Mouse (Mus musculus) midbrain, embryonic 13.5 days (tissue): Measurements from ENCODE around the gene P4hb. TPM values are rescaled to one million over a fixed set of nuclear protein-coding genes. Genes with fewer than 3 reads are reported as not detected.
A peak's percentile ranks its signal among the peaks of the same experiment; 100 is the strongest.
"Not testable (repeated sequence)": the region's sequence is repeated elsewhere in the genome, so short reads cannot be mapped to it uniquely, and the experiment has no call there.

Experiments
- ATAC-seq: fragments of 200-750 bp; cut with Nextera tagmentation; 2 replicates; pipeline ENCODE4 v1.8.0; 2017; ENCODE audit warnings: mild to moderate bottlenecking, moderate TSS enrichment, moderate library complexity
- H3K27ac ChIP-seq: fragments of 300-500 bp; sonication (generic); 2 replicates; pipeline ENCODE4 v1.5.1; 2015; ENCODE audit warnings: inconsistent platforms, mild to moderate bottlenecking, moderate library complexity
- H3K27me3 ChIP-seq: fragments of 300-500 bp; sonication (generic); 2 replicates; pipeline ENCODE4 v1.6.1; 2015; ENCODE audit warnings: mild to moderate bottlenecking, inconsistent platforms
- H3K36me3 ChIP-seq: fragments of 300-500 bp; sonication (generic); 2 replicates; pipeline ENCODE4 v1.6.1; 2015; ENCODE audit warnings: mild to moderate bottlenecking, inconsistent platforms
- H3K4me1 ChIP-seq: fragments of 300-500 bp; sonication (generic); replicated peaks from 2 replicates; pipeline ENCODE4 v1.6.1; 2015; ENCODE audit warnings: inconsistent platforms
- H3K4me2 ChIP-seq: fragments of 300-500 bp; sonication (generic); replicated peaks from 2 replicates; pipeline ENCODE4 v1.6.1; 2015; ENCODE audit warnings: moderate library complexity, mild to moderate bottlenecking, inconsistent platforms
- H3K4me3 ChIP-seq: fragments of 300-500 bp; sonication (generic); replicated peaks from 2 replicates; pipeline ENCODE4 v1.5.1; 2015; ENCODE audit warnings: mild to moderate bottlenecking, inconsistent platforms
- H3K9ac ChIP-seq: fragments of 300-500 bp; sonication (generic); replicated peaks from 2 replicates; pipeline ENCODE4 v1.6.1; 2015; ENCODE audit warnings: mild to moderate bottlenecking, inconsistent platforms
- H3K9me3 ChIP-seq: fragments of 300-500 bp; sonication (generic); 2 replicates; pipeline ENCODE4 v1.6.1; 2016; ENCODE audit warnings: mild to moderate bottlenecking, inconsistent platforms
- WGBS: fragments of 180-500 bp; shearing (Covaris S2); methylation state at CpG from one replicate; pipeline ENCODE4 v1.1.7; 2015; 5-methylcytosine and 5-hydroxymethylcytosine counted together
- polyA plus RNA-seq: library from polyadenylated mRNA; unstranded; fragments of >200 nt; fragmentation: Nextera tagmentation; extraction: Ambion mirVana; gene quantifications from 2 replicates; pipeline ENCODE4 v1.2.1, GENCODE M21; 2015

P4hb gene
- polyA plus RNA-seq, 1 experiment from 2014 or later: 297 TPM

GRCm38 (mm10) chr11:120597240-120598235 lies 24.5 kb upstream of the P4hb start:
- Histone ChIP-seq H3K36me3 (peaks cover 62% of the 10 kb centered on the region), H3K9ac (peak overlapping the region; percentile 99), H3K4me1 (peaks cover 31% of the 10 kb centered on the region), H3K9me3 (no peaks in the 10 kb centered on the region), H3K27me3 (no peaks in the 10 kb centered on the region), H3K4me2 (peak overlapping the region; percentile 98), H3K27ac (peak overlapping the region; percentile 90), H3K4me3 (peak overlapping the region; percentile 99)
- peak; percentile 81 for ATAC-seq
- WGBS: 6% methylated on average over 90 of the region's 99 CpGs

GRCm38 (mm10) chr11:120588531-120588930 lies 15.5 kb upstream of the P4hb start:
- H3K4me2 ChIP-seq: no peak overlapping the region
- WGBS: 96% methylated on average over 6 of the region's 6 CpGs
- no peak overlapping the region for H3K27ac ChIP-seq
- no peaks in the 10 kb centered on the region for H3K4me1 ChIP-seq
- no peaks in the 10 kb centered on the region for H3K9me3 ChIP-seq
- no peak overlapping the region for H3K4me3 ChIP-seq
- no peak overlapping the region for H3K9ac ChIP-seq
- H3K27me3 ChIP-seq: no peaks in the 10 kb centered on the region
- ATAC-seq: no peak
- H3K36me3 ChIP-seq: peaks cover 93% of the 10 kb centered on the region

- H3K9ac ChIP-seq: no peak overlapping the region
- peaks cover 27% of the 10 kb centered on the region for H3K4me1 ChIP-seq
- WGBS: 79% methylated on average over 1 of the region's 1 CpGs
- H3K9me3 ChIP-seq: no peaks in the 10 kb centered on the region
- H3K27me3 ChIP-seq: no peaks in the 10 kb centered on the region
- H3K27ac ChIP-seq: no peak overlapping the region
- no peak for ATAC-seq
- H3K4me2 ChIP-seq: no peak overlapping the region
- H3K36me3 ChIP-seq: peaks cover 61% of the 10 kb centered on the region
- H3K4me3 ChIP-seq: no peak overlapping the region
Measured at GRCm38 (mm10) chr11:120583937-120584336, 10.9 kb upstream of the P4hb start.

- not testable (repeated sequence) for H3K4me2 ChIP-seq, H3K4me3 ChIP-seq, H3K9ac ChIP-seq, H3K27me3 ChIP-seq, H3K9me3 ChIP-seq, ATAC-seq
- Histone ChIP-seq H3K27ac (peak overlapping the region; percentile 96; the same call in 1 of the 2 replicates), H3K36me3 (peaks cover 62% of the 10 kb centered on the region), H3K4me1 (peaks cover 32% of the 10 kb centered on the region)
- WGBS: 98% methylated on average over 2 of the region's 2 CpGs
Measured at GRCm38 (mm10) chr11:120582982-120583293, 9.9 kb upstream of the P4hb start.

- Histone ChIP-seq H3K36me3 (peaks cover 62% of the 10 kb centered on the region), H3K27ac (peak overlapping the region; percentile 96), H3K9ac (peak overlapping the region; percentile 96), H3K9me3 (no peaks in the 10 kb centered on the region), H3K4me2 (peak overlapping the region; percentile 94), H3K4me1 (peaks cover 32% of the 10 kb centered on the region), H3K27me3 (no peaks in the 10 kb centered on the region), H3K4me3 (peak overlapping the region; percentile 94)
- 66% methylated on average over 8 of the region's 8 CpGs for WGBS
- ATAC-seq: no peak
Measured at GRCm38 (mm10) chr11:120582268-120582981, 9.4 kb upstream of the P4hb start.

- 4% methylated on average over 69 of the region's 75 CpGs for WGBS
- H3K27ac ChIP-seq: peak within 1 kb of the TSS; percentile 96
- no peaks in the 10 kb centered on the region for H3K27me3 ChIP-seq
- no peaks in the 10 kb centered on the region for H3K9me3 ChIP-seq
- peak; percentile 72 for ATAC-seq
- peaks cover 32% of the 10 kb centered on the region for H3K4me1 ChIP-seq
- peaks cover 60% of the 10 kb centered on the region for H3K36me3 ChIP-seq
- H3K4me2 ChIP-seq: peak within 1 kb of the TSS; percentile 94
- peak within 1 kb of the TSS; percentile 96 for H3K9ac ChIP-seq
- peak within 1 kb of the TSS; percentile 94 for H3K4me3 ChIP-seq
Measured at GRCm38 (mm10) chr11:120581490-120582267, 8.6 kb upstream of the P4hb start, which contains the start of gene Arhgdia. Gene Arhgdia, minus strand, starts transcription at chr11:120581624.

GRCm38 (mm10) chr11:120580871-120581331 lies 7.8 kb upstream of the P4hb start:
- under 1% methylated on average over 40 of the region's 44 CpGs for WGBS
- Histone ChIP-seq H3K27ac (peak overlapping the region; percentile 96), H3K9me3 (no peaks in the 10 kb centered on the region), H3K4me2 (peak overlapping the region; percentile 94), H3K36me3 (peaks cover 53% of the 10 kb centered on the region), H3K27me3 (no peaks in the 10 kb centered on the region), H3K9ac (peak overlapping the region; percentile 96), H3K4me1 (peaks cover 32% of the 10 kb centered on the region), H3K4me3 (peak overlapping the region; percentile 94)
- ATAC-seq: peak; percentile 32

- Histone ChIP-seq H3K9me3 (no peaks in the 10 kb centered on the region), H3K4me1 (peaks cover 32% of the 10 kb centered on the region), H3K27ac (peak overlapping the region; percentile 96), H3K4me3 (peak overlapping the region; percentile 94), H3K4me2 (peak overlapping the region; percentile 94), H3K36me3 (peaks cover 47% of the 10 kb centered on the region), H3K27me3 (no peaks in the 10 kb centered on the region), H3K9ac (peak overlapping the region; percentile 96)
- ATAC-seq: no peak
- WGBS: 62% methylated on average over 7 of the region's 7 CpGs
Measured at GRCm38 (mm10) chr11:120580190-120580589, 7.1 kb upstream of the P4hb start.

- 65% methylated on average over 15 of the region's 15 CpGs for WGBS
- Histone ChIP-seq H3K9me3 (no peaks in the 10 kb centered on the region), H3K9ac (peak overlapping the region; percentile 96), H3K4me3 (peak overlapping the region; percentile 94), H3K27me3 (no peaks in the 10 kb centered on the region), H3K4me2 (peak overlapping the region; percentile 94), H3K36me3 (peaks cover 42% of the 10 kb centered on the region), H3K27ac (peak overlapping the region; percentile 96), H3K4me1 (peaks cover 37% of the 10 kb centered on the region)
- no peak for ATAC-seq
Measured at GRCm38 (mm10) chr11:120579316-120580107, 6.5 kb upstream of the P4hb start.

GRCm38 (mm10) chr11:120578694-120579243 lies 5.7 kb upstream of the P4hb start:
- peaks cover 35% of the 10 kb centered on the region for H3K36me3 ChIP-seq
- H3K4me2 ChIP-seq: no peak overlapping the region
- H3K9ac ChIP-seq: no peak overlapping the region; the same call in 1 of the 2 replicates
- no peaks in the 10 kb centered on the region for H3K27me3 ChIP-seq
- no peak overlapping the region for H3K4me3 ChIP-seq
- 88% methylated on average over 11 of the region's 11 CpGs for WGBS
- H3K27ac ChIP-seq: peak overlapping the region; percentile 9; the same call in 1 of the 2 replicates
- H3K4me1 ChIP-seq: peaks cover 44% of the 10 kb centered on the region
- no peaks in the 10 kb centered on the region for H3K9me3 ChIP-seq
- no peak for ATAC-seq
